Mouse (Mus musculus) macrophage (primary cell): ENCODE measurements around the gene Qser1. TPM values are rescaled to one million over a fixed set of nuclear protein-coding genes. Genes with fewer than 3 reads are reported as not detected.

Source experiments
- H3K27ac ChIP-seq: fragments of 350-480 bp; formaldehyde crosslinking; 2 replicates; pipeline ENCODE4 v1.9.0; 2021
- H3K36me3 ChIP-seq: fragments of 350-480 bp; formaldehyde crosslinking; 2 replicates; pipeline ENCODE4 v1.9.0; 2021; ENCODE audit errors: inconsistent target
- H3K4me3 ChIP-seq: fragments of 350-480 bp; formaldehyde crosslinking; 2 replicates; pipeline ENCODE4 v1.9.0; 2021; ENCODE audit errors: inconsistent target
- H3K79me2 ChIP-seq: fragments of 350-480 bp; formaldehyde crosslinking; 2 replicates; pipeline ENCODE4 v1.9.0; 2021; ENCODE audit errors: inconsistent target
- WGBS: methylation state at CpG from one replicate; pipeline ENCODE4 v1.1.7; 2026; ENCODE audit warnings: inconsistent platforms; ENCODE audit not compliant: missing documents; 5-methylcytosine and 5-hydroxymethylcytosine counted together
- polyA plus RNA-seq: library from polyadenylated mRNA; stranded (reverse); fragments of 250-400 nt; gene quantifications from 3 replicates; pipeline ENCODE4 v1.2.4, GENCODE M21; 2018; ENCODE audit warnings: inconsistent platforms

Gene Qser1
- polyA plus RNA-seq, 1 experiment from 2014 or later = 8.2 TPM

DNA sequence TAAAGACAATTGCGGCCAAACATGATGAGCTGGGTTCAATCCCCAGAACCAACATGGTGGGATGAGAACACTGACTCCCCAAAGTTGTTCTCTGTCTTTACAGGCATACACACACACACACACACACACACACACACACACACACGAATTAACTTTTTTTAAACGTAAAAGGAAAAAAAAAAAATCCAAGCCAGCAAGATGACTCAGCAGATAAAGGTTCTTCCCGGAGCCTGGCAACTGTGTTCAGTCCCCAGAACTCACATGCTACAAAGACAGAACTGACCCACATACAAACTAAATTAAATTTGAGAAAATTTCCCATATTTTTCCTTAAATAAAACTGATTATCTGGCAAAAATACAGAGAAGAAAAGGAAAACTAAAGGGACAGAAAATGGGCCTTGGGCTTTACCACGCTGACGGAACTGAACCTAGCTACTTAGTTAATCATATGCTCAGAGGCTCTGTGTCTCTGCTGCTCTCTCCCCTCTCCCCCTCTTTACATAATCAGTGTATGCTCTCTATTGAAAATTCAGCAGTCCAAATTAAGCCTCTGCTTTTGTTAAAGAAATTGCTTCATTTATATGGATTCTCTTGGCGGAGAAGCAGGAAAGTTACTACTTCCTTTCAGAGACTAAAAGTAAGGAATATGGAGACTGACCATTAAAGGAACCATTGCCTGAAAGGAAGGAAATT, 83.9 kb downstream of the Qser1 start:
- H3K79me2 ChIP-seq = peaks cover 40% of the 10 kb centered on the region; the same call in 1 of the 2 replicates
- no peaks in the 10 kb centered on the region for H3K36me3 ChIP-seq
- H3K27ac ChIP-seq = peak overlapping the region; percentile 78
- H3K4me3 ChIP-seq = no peak overlapping the region; the same call in 1 of the 2 replicates
- 69% methylated on average over 5 of the region's 7 CpGs for WGBS

DNA sequence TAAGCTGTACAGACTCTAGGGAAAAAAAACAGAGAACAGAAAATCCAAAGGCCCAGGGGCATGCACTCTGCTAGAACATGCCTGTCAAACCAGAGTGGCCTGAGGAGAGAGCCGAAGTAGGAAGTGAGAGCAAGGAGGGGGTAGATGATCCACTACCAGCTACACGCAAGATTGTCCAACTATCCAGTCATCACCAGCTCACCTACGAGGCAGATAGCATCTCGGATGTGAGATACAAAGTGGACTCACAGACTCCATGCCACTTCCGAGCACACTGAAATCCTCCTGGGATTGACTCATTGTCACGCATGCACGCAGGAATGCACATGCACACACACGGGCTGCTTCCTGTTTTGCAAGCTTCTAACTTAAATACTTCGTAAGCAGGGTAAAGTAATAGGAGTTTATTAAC, 84.5 kb downstream of the Qser1 start:
- peak overlapping the region; percentile 23 for H3K4me3 ChIP-seq
- peak overlapping the region; percentile 78 for H3K27ac ChIP-seq
- H3K36me3 ChIP-seq = no peaks in the 10 kb centered on the region
- H3K79me2 ChIP-seq = peaks cover 33% of the 10 kb centered on the region; the same call in 1 of the 2 replicates
- 5% methylated on average over 9 of the region's 9 CpGs for WGBS

DNA sequence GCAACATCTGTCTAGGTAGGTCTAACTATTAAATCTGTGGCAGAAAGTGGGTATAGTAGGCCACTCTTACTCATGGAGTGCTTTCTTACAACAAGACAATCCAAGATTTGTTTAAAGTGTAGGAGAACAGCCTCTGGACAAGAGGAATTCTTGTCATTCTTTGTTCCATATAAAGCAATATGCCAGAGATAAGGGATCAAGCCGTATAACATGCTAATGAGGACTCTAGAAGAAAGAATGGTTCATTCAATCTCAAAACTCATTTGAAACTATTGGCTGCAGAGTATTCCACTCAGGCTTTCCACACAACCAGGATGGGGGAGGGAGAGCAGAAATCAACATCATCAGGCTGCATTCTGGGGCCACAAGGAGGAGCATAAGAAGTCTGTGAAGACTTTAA, 89.2 kb downstream of the Qser1 start:
- WGBS = 100% methylated on average over 1 of the region's 1 CpGs
- Histone ChIP-seq H3K27ac (no peak overlapping the region), H3K79me2 (peaks cover 5% of the 10 kb centered on the region; the same call in 1 of the 2 replicates), H3K36me3 (no peaks in the 10 kb centered on the region), H3K4me3 (no peak overlapping the region)

DNA sequence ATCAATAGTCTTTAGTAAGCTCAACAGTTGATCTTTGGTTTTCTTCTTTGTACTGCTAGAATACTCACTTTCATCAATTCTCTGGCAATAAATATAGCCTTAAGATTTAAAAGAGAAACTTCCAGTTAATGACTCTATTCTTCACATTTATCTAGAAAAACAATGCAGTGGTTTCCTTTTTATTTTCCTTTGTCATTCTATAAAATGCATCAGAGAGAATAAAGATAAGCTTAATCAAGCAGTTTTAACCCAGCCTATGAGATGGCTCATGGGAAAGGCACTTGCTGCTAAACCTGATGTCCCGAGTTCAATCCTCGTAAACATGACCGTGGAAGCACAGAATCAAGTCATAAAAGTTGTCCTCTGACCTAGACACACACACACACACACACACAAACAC, 94.5 kb downstream of the Qser1 start:
- Histone ChIP-seq H3K36me3 (no peaks in the 10 kb centered on the region), H3K79me2 (no peaks in the 10 kb centered on the region), H3K4me3 (no peak overlapping the region), H3K27ac (no peak overlapping the region)
- WGBS = 93% methylated on average over 3 of the region's 3 CpGs

DNA sequence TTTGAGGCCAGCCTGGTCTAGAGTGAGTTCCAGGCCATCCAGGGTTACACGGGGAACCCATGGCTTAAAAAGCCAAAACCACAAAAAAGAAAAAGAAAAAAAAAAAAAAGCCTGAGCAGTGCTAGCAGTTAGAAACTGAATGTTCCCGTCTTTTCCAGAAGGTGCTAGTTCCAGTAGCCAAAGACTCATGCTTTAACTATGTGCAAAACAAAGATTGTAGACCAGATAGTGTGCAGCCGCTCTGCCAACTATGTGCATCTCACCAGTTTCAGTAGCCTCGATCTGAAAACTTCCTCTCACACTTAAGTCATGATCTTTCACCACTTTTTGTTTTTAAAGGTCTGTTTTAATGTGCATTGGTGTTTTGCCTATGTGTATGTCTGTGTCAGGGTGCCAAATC, 98.7 kb downstream of the Qser1 start:
- Histone ChIP-seq H3K36me3 (no peaks in the 10 kb centered on the region), H3K4me3 (no peak overlapping the region), H3K27ac (no peak overlapping the region), H3K79me2 (no peaks in the 10 kb centered on the region)
- WGBS = 39% methylated on average over 4 of the region's 4 CpGs

DNA sequence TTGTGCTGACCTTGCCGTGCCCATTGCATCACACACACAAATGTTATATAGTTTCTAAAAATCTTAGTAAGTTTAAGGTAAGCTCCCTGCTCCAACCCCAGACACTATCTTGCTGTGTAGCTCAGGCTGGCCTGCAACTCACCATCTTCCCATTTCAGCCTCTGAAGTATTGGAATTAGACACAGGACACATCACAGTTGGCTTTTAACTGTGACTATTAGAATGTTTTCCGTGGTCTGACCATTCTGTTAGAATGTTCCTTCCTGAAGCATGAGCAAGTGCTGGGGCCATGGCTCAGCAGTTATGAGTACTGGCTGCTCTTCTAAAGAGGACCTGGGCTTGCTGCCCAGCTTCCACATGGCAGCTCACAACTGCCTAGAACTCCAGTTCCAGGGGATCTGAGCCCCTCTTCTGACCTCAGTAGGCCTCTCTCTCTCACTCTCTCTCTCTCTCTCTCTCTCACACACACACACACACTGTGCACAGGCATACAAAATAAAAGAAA, 99.3 kb downstream of the Qser1 start:
- no peak overlapping the region for H3K4me3 ChIP-seq
- 46% methylated on average over 2 of the region's 2 CpGs for WGBS
- H3K36me3 ChIP-seq = no peaks in the 10 kb centered on the region
- H3K79me2 ChIP-seq = no peaks in the 10 kb centered on the region
- no peak overlapping the region for H3K27ac ChIP-seq

DNA sequence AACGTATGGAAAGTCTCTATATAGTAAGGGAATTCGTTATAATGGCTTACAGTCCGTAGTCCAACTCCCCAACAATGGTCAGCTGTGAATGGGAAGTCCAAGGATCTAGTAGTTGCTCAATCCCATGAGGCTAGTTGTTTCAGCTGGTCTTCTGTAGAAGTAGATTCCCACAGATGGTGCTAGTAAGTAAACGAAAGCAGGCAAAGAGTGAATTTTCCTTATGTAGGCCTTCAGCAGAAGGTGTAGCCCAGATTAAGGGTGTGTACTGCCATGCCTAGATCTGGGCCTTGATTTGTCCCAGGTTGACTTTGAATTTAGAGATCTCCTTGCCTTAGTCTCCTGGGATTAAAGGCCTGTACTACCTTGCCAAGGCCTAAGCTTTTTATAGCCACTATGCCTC, 100.3 kb downstream of the Qser1 start, which contains the start of gene Pin1rt1:
Gene Pin1rt1 (minus strand): TSS at position 101 of the 400 bp plus-strand sequence.
- H3K79me2 ChIP-seq = peaks cover 3% of the 10 kb centered on the region; the same call in 1 of the 2 replicates
- H3K4me3 ChIP-seq = no peak within 1 kb of the TSS
- 95% methylated on average over 4 of the region's 4 CpGs for WGBS
- no peak within 1 kb of the TSS for H3K27ac ChIP-seq
- H3K36me3 ChIP-seq = no peaks in the 10 kb centered on the region

DNA sequence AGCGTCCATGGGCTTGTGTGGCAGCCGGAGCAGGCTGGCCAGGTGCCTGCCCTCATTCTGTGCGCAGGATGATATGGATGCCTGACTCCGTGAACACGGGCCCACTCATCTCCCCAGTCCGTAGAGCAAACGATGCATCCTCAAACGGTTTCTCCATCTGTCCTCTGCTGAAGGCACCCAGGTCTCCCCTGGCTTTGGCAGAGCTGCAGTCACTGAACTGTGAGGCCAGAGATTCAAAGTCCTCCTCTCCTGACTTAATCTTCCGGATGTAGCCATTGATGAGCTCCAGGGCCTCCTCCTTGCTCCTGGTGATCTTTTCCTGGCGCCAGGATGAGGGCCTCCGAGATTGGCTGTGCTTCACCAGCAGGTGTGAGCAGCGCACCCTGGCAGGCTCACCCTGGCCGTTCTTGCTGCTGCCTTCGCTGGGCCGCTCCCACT, 102.3 kb downstream of the Qser1 start:
- H3K36me3 ChIP-seq = no peaks in the 10 kb centered on the region
- H3K27ac ChIP-seq = no peak overlapping the region
- WGBS = 94% methylated on average over 15 of the region's 15 CpGs
- no peak overlapping the region for H3K4me3 ChIP-seq
- peaks cover 19% of the 10 kb centered on the region for H3K79me2 ChIP-seq

DNA sequence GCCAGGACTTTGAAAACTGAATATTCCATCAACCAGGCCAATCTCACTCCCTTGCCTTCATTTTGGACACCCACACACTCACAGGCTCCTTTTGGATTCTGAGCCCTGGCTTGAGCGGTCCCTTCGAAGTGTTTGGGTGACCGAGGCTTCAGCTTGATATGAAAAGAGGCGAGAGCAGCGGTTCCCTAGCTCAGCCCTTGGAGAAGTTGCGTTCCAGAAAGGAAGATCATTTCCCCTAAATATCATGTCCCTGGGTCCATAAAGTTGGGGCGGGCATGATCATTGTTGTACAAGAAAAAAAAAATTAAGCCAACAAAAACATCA, 104.1 kb downstream of the Qser1 start:
- Histone ChIP-seq H3K4me3 (peak overlapping the region; percentile 36), H3K27ac (0 out of 2 replicates have a peak overlapping the region, but pooled peaks have one; percentile 13), H3K79me2 (peaks cover 36% of the 10 kb centered on the region), H3K36me3 (no peaks in the 10 kb centered on the region)
- WGBS = 12% methylated on average over 7 of the region's 7 CpGs

DNA sequence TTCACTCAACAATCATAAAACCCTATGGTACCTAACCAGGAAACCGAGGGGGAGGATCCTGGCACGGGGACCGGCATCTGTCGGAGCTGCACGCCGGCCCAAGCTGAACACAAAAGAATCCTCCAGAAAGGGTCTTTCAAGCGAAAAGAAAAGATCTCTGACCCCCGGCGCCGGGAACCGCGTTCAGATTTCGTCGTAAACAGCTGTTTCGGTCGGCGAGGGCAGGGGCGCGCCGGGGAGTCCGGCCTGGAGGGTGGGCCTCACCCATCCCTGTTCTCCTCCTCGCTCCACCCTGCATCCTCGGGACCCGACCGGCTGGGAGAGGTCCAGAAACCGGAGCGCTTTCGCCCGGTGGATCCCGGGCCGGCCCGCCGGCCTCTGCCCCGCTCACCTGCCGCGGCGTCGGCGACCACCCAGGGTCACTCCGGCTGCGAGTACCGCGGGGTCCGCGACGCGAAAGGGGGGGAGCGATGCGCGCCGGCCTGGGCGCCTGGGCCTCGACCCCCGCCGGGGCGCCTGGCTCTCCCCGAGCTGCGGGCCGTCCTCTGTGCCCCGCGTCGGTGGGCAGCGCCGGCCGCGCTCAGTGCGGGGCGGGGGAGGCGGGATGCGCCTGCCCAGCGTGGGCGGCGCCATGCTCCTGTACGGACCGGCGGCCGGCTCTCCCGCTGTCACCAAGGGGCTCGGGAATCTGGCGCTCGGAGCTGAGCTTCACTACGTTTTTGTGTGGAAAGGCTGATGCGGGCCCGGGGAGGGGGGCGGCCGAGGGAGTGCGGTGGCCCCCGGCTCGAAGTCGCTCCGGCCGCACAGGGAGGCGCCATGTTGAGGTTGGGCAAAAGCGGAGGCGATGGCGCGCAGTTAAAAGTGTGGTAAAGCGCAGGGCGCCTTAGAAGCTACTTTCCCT, 104.7 kb downstream of the Qser1 start, which contains the start of gene Tcp11l1:
Gene Tcp11l1 (minus strand): TSS at position 585 of the 901 bp plus-strand sequence.
- peaks cover 37% of the 10 kb centered on the region for H3K79me2 ChIP-seq
- peak within 1 kb of the TSS; percentile 64 for H3K4me3 ChIP-seq
- no peaks in the 10 kb centered on the region for H3K36me3 ChIP-seq
- WGBS = under 1% methylated on average over 68 of the region's 99 CpGs
- peak within 1 kb of the TSS; percentile 68 for H3K27ac ChIP-seq

DNA sequence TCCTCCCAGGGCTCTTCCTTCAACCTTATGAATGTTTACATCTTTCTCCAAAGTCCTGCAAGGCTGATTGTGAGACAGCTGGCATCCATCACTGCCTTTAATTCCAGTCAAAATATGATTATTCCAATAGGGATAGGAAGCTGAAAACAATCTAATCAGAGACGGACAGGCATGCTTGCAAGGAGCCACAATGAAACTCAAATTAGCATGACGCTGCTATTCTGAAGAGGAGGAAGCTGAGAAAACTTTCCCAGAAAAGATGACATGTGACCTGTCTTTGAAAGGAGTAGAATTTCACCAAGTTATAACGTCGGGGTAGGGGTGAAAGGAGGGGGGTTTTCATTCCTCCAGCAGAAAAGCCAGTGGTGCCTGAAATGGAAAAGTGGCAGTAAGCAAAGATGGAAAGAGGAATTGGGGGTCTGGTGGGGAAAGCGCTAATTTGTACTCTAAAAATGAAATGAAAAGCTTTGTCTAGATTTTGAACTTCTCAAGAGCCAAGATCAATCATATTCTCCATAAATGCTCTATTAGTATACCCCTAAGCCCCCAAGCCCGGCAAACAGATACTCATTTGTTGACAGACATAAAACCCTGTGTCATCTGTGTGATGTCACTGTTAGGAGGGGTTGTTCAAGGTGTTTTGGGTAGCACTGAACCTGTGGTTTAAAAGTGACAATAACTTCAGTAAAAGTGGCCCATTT, 105.7 kb downstream of the Qser1 start:
- H3K4me3 ChIP-seq = peak overlapping the region; percentile 64
- 0 out of 2 replicates have a peak, but pooled peaks cover 4% of the 10 kb centered on the region for H3K36me3 ChIP-seq
- WGBS = 13% methylated on average over 6 of the region's 6 CpGs
- H3K79me2 ChIP-seq = peaks cover 37% of the 10 kb centered on the region
- H3K27ac ChIP-seq = peak overlapping the region; percentile 68

DNA sequence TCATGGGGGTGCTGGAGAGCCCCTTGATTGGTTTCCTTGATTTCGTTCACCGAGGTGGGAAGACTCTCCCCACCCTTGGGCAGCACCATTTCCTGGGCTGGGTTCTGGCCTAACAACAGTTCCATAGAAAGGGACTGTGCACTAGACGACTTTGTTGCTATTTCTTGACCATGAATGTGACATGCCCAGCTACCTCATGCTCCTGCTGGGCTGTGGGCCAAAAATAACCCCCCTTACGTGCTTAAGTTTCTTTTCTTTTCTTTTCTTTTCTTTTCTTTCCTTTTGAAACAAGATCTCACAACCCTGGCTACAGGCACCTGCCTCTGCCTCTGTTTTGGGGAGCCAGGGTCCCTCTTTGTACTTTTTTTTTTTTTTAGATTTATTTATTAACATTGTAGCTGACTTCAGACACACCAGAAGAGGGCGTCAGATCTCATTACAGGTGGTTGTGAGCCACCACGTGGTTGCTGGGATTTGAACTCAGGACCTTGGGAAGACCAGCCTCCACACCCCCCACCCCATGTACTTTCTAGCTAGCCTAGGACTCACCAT, 106.7 kb downstream of the Qser1 start:
- no peak overlapping the region for H3K4me3 ChIP-seq

More for the DNA sequence above, 106.7 kb downstream of the Qser1 start:
- peak overlapping the region; percentile 68; the same call in 1 of the 2 replicates for H3K27ac ChIP-seq
- H3K36me3 ChIP-seq = peaks cover 13% of the 10 kb centered on the region; the same call in 1 of the 2 replicates
- WGBS = 71% methylated on average over 6 of the region's 6 CpGs
- H3K79me2 ChIP-seq = peaks cover 37% of the 10 kb centered on the region
